Mouse (Mus musculus): Measurements from ENCODE around the gene Mcrip2. TPM values are rescaled to one million over a fixed set of nuclear protein-coding genes. Genes with fewer than 3 reads are reported as not detected.

Gene Mcrip2
- total RNA-seq, 1 experiment from 2014 or later = 337 TPM

DNA sequence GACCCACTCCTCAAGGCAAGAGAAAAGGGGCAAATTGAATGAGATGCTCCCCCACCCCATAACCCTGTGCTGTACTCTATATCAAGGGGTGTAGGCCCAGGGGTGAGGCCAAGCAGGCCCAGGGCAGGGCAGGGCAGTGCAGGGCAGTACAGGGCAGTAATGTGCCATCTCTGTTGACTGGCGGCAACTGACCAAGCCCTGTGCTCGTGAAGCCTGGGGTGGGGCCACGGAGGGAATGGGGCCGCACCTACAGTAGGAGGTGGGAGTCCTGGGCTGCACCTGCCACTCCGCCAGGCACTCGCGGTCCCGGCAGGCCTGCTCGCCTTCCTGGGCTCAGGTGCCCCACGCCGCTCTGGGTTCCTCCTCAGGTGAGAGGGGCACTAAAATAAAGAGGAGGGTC lies 3.3 kb downstream of the Mcrip2 start:
- no peak for DNase-seq

DNA sequence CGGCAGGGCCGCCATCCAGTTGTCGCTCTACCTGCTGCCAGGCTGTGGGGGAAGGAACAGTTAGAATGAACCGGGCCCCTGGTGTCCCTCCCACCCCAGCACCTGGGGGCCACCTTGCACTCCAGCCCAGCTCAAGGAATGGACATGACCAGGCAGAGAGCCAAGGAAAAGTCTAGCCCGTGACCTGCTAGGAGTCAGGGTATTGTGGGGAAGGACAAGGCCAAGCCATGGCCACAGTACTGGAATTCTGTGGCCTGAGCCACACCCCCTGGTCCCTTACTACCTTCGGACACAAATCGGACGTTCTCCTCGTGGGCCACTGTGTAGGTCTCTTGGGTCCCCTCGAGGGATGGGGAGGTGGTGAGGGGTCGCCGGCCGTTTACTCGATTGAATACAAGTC lies 4.3 kb downstream of the Mcrip2 start:
- DNase-seq = peak; percentile 52

- no peak for DNase-seq
Observed at GRCm38 (mm10) chr17:25863681-25864080, 4.9 kb downstream of the Mcrip2 start.

GRCm38 (mm10) chr17:25861704-25862612 lies 6.6 kb downstream of the Mcrip2 start:
- no peak for DNase-seq

DNA sequence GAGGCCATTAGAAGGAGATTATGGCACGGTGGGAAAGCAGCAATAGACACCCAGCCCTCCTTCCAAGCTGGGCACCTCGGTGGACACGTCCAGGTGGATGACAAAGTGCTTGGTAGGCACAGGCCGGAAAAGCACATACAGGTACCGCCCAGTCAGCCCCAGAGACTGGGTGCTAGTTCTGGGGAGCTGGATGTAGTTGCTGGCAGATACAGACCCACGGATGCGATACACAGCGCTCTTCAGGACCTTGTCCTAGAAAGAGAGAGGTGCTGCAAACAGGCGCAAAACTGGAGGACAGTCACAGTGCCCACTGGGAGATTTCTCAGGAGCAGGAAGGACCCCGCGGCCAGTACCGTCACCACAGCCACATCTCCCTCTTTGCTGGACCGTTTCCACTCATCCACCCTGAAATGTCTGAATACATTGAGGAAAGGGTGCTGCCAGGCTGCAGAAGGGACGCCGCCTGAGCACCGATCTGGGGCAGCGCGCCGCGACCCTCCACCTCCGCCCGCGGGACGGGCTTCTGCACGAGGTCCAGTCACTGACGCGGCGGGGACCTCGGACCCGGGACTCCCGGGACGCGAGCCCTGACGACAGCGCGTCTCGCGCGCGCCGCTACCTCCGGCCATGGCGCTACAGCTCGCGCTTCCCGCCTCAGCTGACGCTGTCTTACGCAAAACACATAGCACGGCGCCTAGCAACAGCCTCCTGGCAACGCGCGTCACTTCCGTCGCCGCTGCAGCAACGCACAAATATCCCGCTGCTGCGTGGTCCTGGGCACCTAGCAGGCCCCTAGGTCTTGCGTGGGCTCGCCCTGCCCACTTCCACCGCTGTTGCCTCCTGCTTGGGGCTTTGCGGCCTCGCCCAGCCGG lies 7.5 kb downstream of the Mcrip2 start, which contains the start of gene Wdr90:
Gene Wdr90, minus strand, starts transcription at position 670 of the 872 bp plus-strand sequence.
- peak; percentile 95 for DNase-seq

DNA sequence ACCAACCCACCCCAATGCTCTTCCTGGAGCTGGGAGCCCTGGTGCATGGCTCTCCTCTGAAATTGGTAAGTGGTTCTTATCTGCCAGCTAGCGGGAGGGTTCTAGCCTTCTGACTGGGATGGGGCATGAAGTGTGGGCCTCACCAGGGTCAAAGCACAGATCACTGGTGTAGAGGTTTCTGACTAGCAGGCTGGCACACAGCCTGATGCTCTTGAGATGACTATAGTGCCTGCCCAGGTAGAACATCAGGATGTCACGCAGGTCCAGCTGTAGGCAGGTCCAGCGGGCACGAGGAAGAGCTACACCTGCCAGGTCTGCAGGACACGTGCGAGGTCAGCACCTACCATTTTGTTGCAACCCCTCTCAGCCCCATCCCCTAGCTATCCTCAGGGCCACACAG lies 8.3 kb downstream of the Mcrip2 start:
- DNase-seq = no peak

- DNase-seq = peak; percentile 98
Observed at GRCm38 (mm10) chr17:25844396-25844901, 24.1 kb downstream of the Mcrip2 start, which contains the start of gene Rhot2. TSS of gene Rhot2 (minus strand) at chr17:25844851.

- DNase-seq = peak; percentile 49
Observed at GRCm38 (mm10) chr17:25843636-25844395, 24.7 kb downstream of the Mcrip2 start.

GRCm38 (mm10) chr17:25843122-25843521 lies 25.4 kb downstream of the Mcrip2 start:
- DNase-seq = no peak

DNA sequence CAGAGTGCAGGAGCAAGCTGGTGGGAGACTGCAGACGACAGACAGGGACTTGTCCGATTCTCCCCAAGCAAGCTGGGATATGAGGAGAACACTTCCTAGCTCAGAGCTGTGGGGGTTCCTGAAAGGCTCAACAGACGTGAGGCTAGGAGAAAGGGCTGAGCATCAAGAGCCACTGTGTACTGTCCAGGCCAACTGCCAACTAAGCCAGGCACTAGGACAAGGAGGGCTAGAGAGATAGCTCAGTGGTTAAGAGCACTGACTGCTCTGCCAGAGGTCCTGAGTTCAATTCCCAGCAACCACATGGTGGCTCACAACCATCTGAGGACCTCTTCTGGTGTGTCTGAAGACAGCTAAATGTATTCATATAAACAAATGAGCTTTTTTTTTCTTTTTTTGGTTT lies 26.1 kb downstream of the Mcrip2 start:
- DNase-seq = no peak

GRCm38 (mm10) chr17:25841117-25841880 lies 27.3 kb downstream of the Mcrip2 start, which contains the start of gene Gm20683:
TSS of gene Gm20683 (minus strand) at chr17:25841763.
- no peak for DNase-seq

DNA sequence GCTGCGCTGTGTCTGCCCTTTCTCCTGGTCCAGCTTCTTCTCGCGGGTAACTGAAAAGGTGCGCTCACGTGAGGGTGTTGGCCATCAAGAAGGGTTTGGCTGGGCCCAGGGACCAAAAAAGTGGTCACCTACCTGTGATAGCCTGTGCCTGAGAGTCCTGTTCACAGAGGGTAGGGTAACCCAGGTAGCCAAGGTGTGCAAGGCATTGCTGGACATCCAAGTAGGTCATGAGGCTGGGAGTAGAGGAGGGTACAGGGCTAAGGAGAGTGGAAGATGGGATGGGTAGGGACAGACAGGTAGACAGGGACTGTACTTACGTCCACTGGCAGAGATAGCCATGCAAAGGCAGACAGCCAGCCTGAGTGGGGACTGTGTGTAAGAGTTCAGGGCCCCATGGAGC lies 28.0 kb downstream of the Mcrip2 start:
- DNase-seq = no peak

DNA sequence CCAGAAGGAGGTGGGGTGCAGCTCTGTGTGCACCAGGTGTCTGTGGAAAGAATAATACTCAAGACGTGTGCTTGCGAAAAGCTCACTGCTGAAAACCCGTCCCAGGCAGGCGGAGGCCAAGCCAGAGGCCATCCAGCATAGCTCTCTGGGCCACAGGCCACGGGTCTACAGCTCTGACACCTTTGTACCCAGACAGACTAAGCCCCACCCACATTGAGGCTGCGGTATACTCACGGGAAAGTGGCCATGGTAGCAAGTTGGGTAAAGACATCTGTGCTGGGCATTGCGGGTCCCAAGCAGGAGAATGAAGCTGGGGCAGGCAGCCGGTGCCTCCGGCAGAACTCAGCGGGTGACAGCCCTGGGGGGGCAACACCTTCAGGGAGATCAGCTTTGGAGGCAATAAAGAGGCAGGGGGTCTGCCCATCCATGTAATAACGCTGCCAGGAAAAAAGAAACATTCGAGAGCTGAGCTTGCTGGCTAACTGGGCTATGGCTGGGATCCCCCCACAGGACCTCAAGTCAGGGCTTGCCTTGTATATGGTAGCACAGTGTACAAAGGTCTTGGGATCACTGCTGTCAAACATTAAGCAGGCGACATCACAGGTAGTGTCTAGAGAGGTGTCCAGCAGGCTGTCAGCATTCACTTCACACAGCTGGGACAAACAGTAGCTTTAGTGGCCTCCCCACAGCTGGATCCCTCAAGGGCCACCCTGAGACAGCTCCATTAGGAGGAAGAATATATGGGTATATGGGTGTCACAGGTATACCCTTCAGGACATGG lies 28.9 kb downstream of the Mcrip2 start:
- no peak for DNase-seq

DNA sequence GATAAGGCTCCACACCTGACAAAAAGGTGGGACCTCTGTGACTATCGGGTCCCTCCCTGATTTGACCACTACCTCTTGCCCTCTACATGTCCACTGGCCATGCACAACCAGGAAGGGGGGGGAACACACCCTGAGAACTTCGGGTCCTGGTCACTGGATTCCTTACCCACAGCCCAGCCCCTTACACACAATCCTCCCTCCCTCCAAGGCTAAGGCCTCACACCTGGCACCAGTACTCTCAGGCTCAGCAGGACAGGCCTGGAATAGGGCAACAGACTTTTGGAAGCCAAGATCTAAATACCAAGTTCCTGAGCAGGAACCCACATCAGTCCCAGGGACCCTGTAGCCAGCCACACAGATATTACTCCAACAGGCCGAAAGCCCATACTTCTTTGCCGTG lies 29.7 kb downstream of the Mcrip2 start:
- DNase-seq = no peak

GRCm38 (mm10) chr17:25837533-25837932 lies 31.0 kb downstream of the Mcrip2 start:
- DNase-seq = no peak

GRCm38 (mm10) chr17:25837076-25837410 lies 31.5 kb downstream of the Mcrip2 start, which contains the start of gene Rhbdl1:
TSS of gene Rhbdl1 (minus strand) at chr17:25837295.
- DNase-seq = peak; percentile 92

DNA sequence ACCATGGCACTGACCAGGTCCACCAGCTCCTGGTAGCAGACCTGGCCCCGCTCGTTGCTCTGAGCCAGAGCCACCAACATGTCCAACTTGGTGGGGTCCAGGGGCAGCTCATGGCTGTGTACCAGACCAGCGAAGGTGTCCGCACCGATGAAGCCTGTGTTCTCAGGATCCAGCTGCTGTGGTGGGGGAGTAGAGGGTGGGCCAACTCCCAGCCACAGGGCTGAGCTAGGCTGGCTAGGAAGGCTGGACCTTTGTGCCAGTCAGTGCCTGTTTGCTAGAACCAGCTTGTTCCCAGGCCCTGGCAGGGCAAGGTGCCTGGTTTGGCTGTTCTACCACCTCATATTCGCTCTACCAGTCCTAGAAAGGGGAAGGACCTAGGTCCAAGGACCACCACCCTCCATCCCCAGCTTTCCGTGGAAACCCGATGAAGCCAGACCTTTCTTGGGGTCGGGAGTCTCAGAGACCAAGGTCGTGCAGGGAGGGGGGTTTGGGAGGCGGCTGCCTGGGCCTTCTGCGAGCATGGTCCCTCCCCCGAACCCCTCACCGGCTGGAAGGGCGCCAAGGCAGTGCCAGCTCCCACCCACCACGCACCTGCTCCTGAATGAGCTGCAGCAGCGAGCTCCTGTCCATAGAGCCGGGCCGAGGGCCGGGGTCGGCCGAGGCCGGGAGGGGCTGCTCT lies 32.0 kb downstream of the Mcrip2 start:
- peak; percentile 63 for DNase-seq

GRCm38 (mm10) chr17:25835816-25836215 lies 32.7 kb downstream of the Mcrip2 start:
- DNase-seq = peak; percentile 27

- no peak for DNase-seq
Observed at GRCm38 (mm10) chr17:25835301-25835700, 33.3 kb downstream of the Mcrip2 start.
